ENCODE assay signal across 9 mouse cellular contexts in genomic region chr5:98854264-98854626, GRCm38 (mm10). TPM values are rescaled to one million over a fixed set of nuclear protein-coding genes. Genes with fewer than 3 reads are reported as not detected.
A peak's percentile ranks its signal among the peaks of the same experiment; 100 is the strongest.
DNase-seq lines count a peak whose midpoint lies in the region; ATAC-seq and TF ChIP-seq lines count a peak whose summit lies in the region.
"Had no signal": no experiment of that assay in that cellular context is flagged by ENCODE, and none has a peak within 500 bp of the region (broad histone marks: within the 10 kb centered on the region; RNA-seq: fewer than 3 reads in every experiment).

TSS of gene Bmp3 (plus strand) at chr5:98854415.

- H3K9ac ChIP-seq in heart, adult 2 months (ENCODE audit: low read depth, low read length), result peak within 1 kb of the TSS; percentile 35

- no peak for ATAC-seq in megakaryocyte progenitor cell, adult 5-6 weeks (replicated peaks; ENCODE audit: poor library complexity)

- intact Hi-C loops in heart, adult 2 months (cut with DNase I), result no loop called here
- intact Hi-C loops in heart, postnatal 25 days (cut with DNase I), result no loop called here
- intact Hi-C loops in left cerebral cortex, adult 2 months (cut with DNase I), result no loop called here

- TF ChIP-seq POLR2A in heart, adult 2 months (IDR thresholded peaks at IDR 0.05; ENCODE audit: insufficient read depth, low read depth, low read length), result no peak

- no peak for TF ChIP-seq CTCF in heart, adult 2 months (IDR thresholded peaks at IDR 0.05)
- no peak for TF ChIP-seq CTCF in left cerebral cortex, adult 2 months (IDR thresholded peaks at IDR 0.05)

- peaks cover 9% of the 10 kb centered on the region for H3K27me3 ChIP-seq in heart, adult 2 months (ENCODE audit: control insufficient read depth, insufficient read depth, low read length)
- H3K27me3 ChIP-seq: CH12.LX had no signal

- no peaks in the 10 kb centered on the region for H3K36me3 ChIP-seq in heart, adult 2 months (ENCODE audit: control insufficient read depth, insufficient read depth, low read length)

- DNase-seq in heart, adult 2 months, result peak in 1 of 2 experiments; percentile 4
- no peak for DNase-seq in heart, postnatal 25 days (ENCODE audit: low spot score)
- no peak for DNase-seq in gonadal fat pad, adult 2 months (ENCODE audit: low read depth)
- DNase-seq in left cerebral cortex, adult 2 months (ENCODE audit: extremely low spot score in 1 of 2, low spot score in 2 of 2), result peak; percentile 29 to 54
- peak; percentile 73 for DNase-seq in lung, postnatal 36 days
- peak; percentile 55 for DNase-seq in urinary bladder, adult 2 months (ENCODE audit: low spot score)

- peak within 1 kb of the TSS; percentile 24 for H3K4me3 ChIP-seq in heart, adult 2 months
- H3K4me3 ChIP-seq in brown adipose tissue, adult 24 weeks (ENCODE audit: insufficient read depth, low read depth, low read length), result peak within 1 kb of the TSS; percentile 43
- peak within 1 kb of the TSS; percentile 56 for H3K4me3 ChIP-seq in left cerebral cortex, adult 2 months

- H3K79me2 ChIP-seq in heart, adult 2 months (replicated peaks; ENCODE audit: control insufficient read depth, insufficient read depth, low read length), result no peaks in the 10 kb centered on the region

- H3K27ac ChIP-seq in heart, adult 2 months, result no peak within 1 kb of the TSS
- no peak within 1 kb of the TSS for H3K27ac ChIP-seq in brown adipose tissue, adult 24 weeks (replicated peaks; ENCODE audit: low read depth, low read length)
- H3K27ac ChIP-seq in left cerebral cortex, adult 2 months, result peak within 1 kb of the TSS; percentile 42

- TF ChIP-seq EP300 in heart, adult 2 months (IDR thresholded peaks at IDR 0.05; ENCODE audit: insufficient read depth, low read depth, low read length), result no peak

- no peaks in the 10 kb centered on the region for H3K4me1 ChIP-seq in heart, adult 2 months (ENCODE audit: control insufficient read depth, insufficient read depth, low read length)
- no peaks in the 10 kb centered on the region for H3K4me1 ChIP-seq in brown adipose tissue, adult 24 weeks (ENCODE audit: control insufficient read depth, insufficient read depth, insufficient read length, low read length)

- whole genome bisulfite sequencing in heart, adult 2 months, result 6% methylated on average over 10 of the region's 10 CpGs

RNA-seq across cellular contexts. Expression of gene Bmp3, which starts in this region (rescaled TPM):
- under 1 TPM; 0.43 to 0.57 TPM for total RNA-seq in heart, adult 2 months (2021)
- 0.88 and 0.90 TPM in 2 replicates for polyA plus RNA-seq in heart, adult 2 months (2012; rRNA removed)
- total RNA-seq in heart, postnatal 25 days (2021), result under 1 TPM; 0.14 to 0.16 TPM
- polyA plus RNA-seq in brown adipose tissue, adult 24 weeks (2012; ENCODE audit: insufficient read depth, insufficient read length, missing spikeins), result 1.1 and 1.9 TPM in 2 replicates
- 7.1 and 11.4 TPM in 2 replicates for polyA plus RNA-seq in gonadal fat pad, adult 2 months (2012; rRNA removed)
- total RNA-seq in left cerebral cortex, adult 2 months (2021), result 10 to 100 TPM; 10.5 to 13.7 TPM
- 51.1 and 66.0 TPM in 2 replicates for polyA plus RNA-seq in urinary bladder, adult 2 months (2012; rRNA removed)
- not detected in 2 replicates for total RNA-seq in megakaryocyte progenitor cell, adult 5-6 weeks (2015)
- total RNA-seq in megakaryocyte progenitor cell, adult 5-6 weeks (2017), result not detected in 2 replicates
- total RNA-seq: CH12.LX had no signal

Comparison
In these comparisons a context has a peak if more than half of its experiments do, and no peak if none do; other contexts are left out.
1. RNA of gene Bmp3 (total RNA-seq): 10.5 to 13.7 TPM in left cerebral cortex, adult 2 months; 0.43 to 0.57 TPM in heart, adult 2 months, 0.14 to 0.16 TPM in heart, postnatal 25 days and not detected in megakaryocyte progenitor cell, adult 5-6 weeks; every median in the first group is over 4 times any median in the second.
2. DNase-seq: peak in left cerebral cortex, adult 2 months (2 of 2), lung, postnatal 36 days (single experiment) and urinary bladder, adult 2 months (single experiment); none in heart, postnatal 25 days (single experiment) and gonadal fat pad, adult 2 months (single experiment).
3. Peak in every context shown above with its lines, with median percentiles within 50 percentile points of each other: H3K4me3 ChIP-seq.